Mouse (Mus musculus) embryonic facial prominence, embryonic 15.5 days (tissue): ENCODE measurements around the gene Aldoart2. TPM values are rescaled to one million over a fixed set of nuclear protein-coding genes. Genes with fewer than 3 reads are reported as not detected.
"Not testable (repeated sequence)": the region's sequence is repeated elsewhere in the genome, so short reads cannot be mapped to it uniquely, and the experiment has no call there.

ENCODE experiments used
- ATAC-seq: fragments of 200-750 bp; cut with Nextera tagmentation; 2 replicates; pipeline ENCODE4 v1.8.0; 2017; ENCODE audit warnings: low read depth, moderate TSS enrichment; ENCODE audit not compliant: insufficient number of reproducible peaks, low FRiP score, low TSS enrichment
- H3K27ac ChIP-seq: fragments of 300-500 bp; sonication (generic); replicated peaks from 2 replicates; pipeline ENCODE4 v1.5.1; 2015; ENCODE audit warnings: mild to moderate bottlenecking, inconsistent platforms
- H3K27me3 ChIP-seq: fragments of 300-500 bp; sonication (generic); 2 replicates; pipeline ENCODE4 v1.6.1; 2015; ENCODE audit warnings: inconsistent platforms
- H3K36me3 ChIP-seq: fragments of 300-500 bp; sonication (generic); 2 replicates; pipeline ENCODE4 v1.6.1; 2015; ENCODE audit warnings: mild to moderate bottlenecking, inconsistent platforms
- H3K4me1 ChIP-seq: fragments of 300-500 bp; sonication (generic); 2 replicates; pipeline ENCODE4 v1.6.1; 2015; ENCODE audit warnings: inconsistent platforms
- H3K4me2 ChIP-seq: fragments of 300-500 bp; sonication (generic); replicated peaks from 2 replicates; pipeline ENCODE4 v1.6.1; 2015; ENCODE audit warnings: mild to moderate bottlenecking, inconsistent platforms
- H3K4me3 ChIP-seq: fragments of 300-500 bp; sonication (generic); replicated peaks from 2 replicates; pipeline ENCODE4 v1.5.1; 2015; ENCODE audit warnings: mild to moderate bottlenecking, inconsistent platforms
- H3K9ac ChIP-seq: fragments of 300-500 bp; sonication (generic); 2 replicates; pipeline ENCODE4 v1.6.1; 2015; ENCODE audit warnings: inconsistent platforms
- H3K9me3 ChIP-seq: fragments of 300-500 bp; sonication (generic); replicated peaks from 2 replicates; pipeline ENCODE4 v1.6.1; 2016; ENCODE audit warnings: inconsistent platforms
- WGBS: fragments of 180-500 bp; shearing (Covaris S2); methylation state at CpG from one replicate; pipeline ENCODE4 v1.1.7; 2015; 5-methylcytosine and 5-hydroxymethylcytosine counted together
- polyA plus RNA-seq: library from polyadenylated mRNA; unstranded; fragments of >200 nt; fragmentation: Nextera tagmentation; extraction: Ambion mirVana; gene quantifications from 2 replicates; pipeline ENCODE4 v1.2.1, GENCODE M21; 2015

Aldoart2 gene
- polyA plus RNA-seq, result not detected in 2 replicates

DNA sequence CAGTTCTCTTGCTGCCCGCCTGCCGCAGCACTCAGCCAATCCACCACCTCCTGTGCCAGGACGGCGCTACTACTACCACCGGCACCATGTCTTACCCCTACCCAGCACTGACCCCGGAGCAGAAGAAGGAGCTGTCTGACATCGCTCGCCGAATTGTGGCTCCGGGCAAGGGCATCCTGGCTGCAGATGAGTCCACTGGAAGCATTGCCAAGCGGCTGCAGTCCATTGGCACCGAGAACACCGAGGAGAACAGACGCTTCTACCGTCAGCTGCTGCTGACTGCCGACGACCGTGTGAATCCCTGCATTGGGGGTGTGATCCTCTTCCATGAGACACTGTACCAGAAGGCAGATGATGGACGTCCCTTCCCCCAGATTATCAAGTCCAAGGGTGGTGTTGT, at the start of gene Aldoart2:
Gene Aldoart2 (plus strand): TSS at position 34 of the 400 bp plus-strand sequence.
- no peak within 1 kb of the TSS for H3K4me2 ChIP-seq
- no peak within 1 kb of the TSS for H3K9ac ChIP-seq
- H3K36me3 ChIP-seq, result no peaks in the 10 kb centered on the region
- H3K27me3 ChIP-seq, result no peaks in the 10 kb centered on the region
- no peak within 1 kb of the TSS for H3K4me3 ChIP-seq
- no peaks in the 10 kb centered on the region for H3K4me1 ChIP-seq
- H3K27ac ChIP-seq, result no peak within 1 kb of the TSS
- WGBS, result 95% methylated on average over 19 of the region's 19 CpGs
- ATAC-seq, result no peak
- H3K9me3 ChIP-seq, result no peaks in the 10 kb centered on the region

DNA sequence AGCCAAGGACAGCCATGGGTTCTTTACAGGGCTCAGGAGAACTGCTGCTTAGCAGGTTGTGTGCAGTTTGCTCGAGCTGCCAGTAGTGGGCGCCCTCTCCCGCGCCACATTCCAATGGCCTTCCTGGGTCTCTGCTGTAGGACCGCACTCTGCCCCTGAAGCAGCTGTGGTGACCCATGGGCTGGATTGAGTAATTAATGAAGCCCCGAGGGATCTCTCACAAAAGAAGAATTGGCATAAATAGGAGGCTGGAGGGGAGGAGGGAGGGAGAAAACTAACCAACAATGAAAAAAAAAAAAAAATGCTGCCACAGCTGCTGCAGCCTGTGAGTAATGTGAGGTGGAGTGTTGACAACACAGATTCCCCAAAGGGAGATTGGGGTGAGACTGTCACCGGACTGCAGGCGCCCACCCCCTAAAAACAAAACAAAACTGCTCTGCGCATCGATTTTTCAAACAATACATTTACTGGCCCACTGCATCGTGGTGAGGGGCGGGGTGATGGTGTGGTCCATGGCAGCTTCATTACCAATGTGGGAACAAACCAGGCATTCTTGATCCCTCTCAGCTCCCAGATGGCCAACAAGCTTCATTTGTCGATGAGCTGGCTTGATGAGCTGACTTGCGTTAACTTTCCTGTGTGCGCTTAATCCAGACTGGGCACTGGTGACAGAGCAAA, 46.8 kb upstream of the Aldoart2 start:
- no peak for ATAC-seq
- H3K4me1 ChIP-seq, result no peaks in the 10 kb centered on the region
- H3K36me3 ChIP-seq, result no peaks in the 10 kb centered on the region
- H3K4me3 ChIP-seq, result no peak overlapping the region
- no peak overlapping the region for H3K4me2 ChIP-seq
- no peak overlapping the region for H3K27ac ChIP-seq
- H3K9ac ChIP-seq, result no peak overlapping the region
- H3K27me3 ChIP-seq, result no peaks in the 10 kb centered on the region
- no peaks in the 10 kb centered on the region for H3K9me3 ChIP-seq
- WGBS, result 41% methylated on average over 15 of the region's 15 CpGs

DNA sequence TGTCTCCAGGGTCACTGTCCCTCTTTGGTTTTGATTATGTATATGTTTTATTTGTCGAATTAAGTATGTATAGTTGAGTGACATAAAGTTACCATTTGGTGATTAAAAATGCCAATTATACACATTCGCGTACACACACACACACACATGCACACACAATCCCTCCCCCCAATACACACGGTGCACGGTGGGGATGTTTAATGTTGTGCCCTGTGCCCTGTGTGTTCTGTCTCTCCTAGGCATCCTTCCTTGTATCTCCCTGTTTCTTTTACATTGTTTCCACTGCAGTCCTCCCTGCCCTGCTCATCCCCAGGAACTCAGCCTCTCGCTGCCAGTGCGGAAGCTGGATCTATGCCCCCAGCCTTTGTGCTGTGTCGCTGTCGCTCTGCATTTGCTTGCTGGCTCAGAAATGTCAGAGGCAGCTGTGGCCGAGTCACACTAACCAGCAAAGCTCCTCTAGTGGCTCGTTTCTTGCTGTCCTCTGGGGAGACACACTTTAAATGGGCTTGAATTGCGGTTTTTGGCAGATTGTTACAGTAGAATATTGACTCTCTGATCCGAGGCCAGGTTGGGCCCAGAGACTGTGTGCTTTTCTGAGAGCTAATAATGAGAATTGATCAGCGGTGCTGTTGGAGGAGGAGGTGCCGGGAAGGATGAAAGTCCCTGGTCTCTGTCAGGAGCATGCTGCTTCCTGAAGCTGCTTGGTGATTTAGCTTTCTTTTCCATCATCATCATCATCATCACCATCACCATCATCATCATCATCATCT, 37.9 kb upstream of the Aldoart2 start:
- WGBS, result 59% methylated on average over 15 of the region's 15 CpGs
- Histone ChIP-seq H3K4me3 (no peak overlapping the region), H3K27ac (no peak overlapping the region), H3K9ac (no peak overlapping the region), H3K9me3 (no peaks in the 10 kb centered on the region), H3K4me2 (no peak overlapping the region), H3K4me1 (no peaks in the 10 kb centered on the region), H3K27me3 (no peaks in the 10 kb centered on the region), H3K36me3 (no peaks in the 10 kb centered on the region)
- no peak for ATAC-seq

DNA sequence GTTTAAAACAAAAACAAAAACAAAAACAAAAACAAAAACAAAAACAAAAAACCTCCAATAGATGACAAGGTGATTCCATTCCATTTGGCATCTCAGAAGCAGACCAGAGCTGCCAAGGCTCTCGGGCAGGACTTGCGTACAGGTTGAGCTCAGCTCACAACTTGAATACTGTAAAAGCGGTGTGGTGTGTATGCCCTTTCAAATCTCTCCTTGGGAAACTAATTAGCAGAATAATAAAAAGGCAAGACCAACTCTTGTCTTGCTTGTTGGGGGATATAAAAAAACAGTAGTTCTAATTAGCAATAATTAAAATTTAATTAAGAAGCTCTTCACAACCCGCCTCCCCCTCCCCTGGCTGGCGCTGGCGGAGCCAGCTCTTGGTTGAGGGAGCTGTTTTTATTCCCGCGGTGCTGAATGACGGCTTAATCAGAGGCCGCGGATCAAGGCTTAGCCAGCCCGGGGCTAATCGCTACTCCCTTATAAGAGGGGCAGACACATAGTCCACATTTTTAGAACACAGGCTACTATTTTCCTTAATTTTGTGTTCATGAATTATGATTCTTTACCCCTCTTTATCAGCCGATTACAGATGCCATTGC, 28.4 kb upstream of the Aldoart2 start:
- Histone ChIP-seq H3K27ac (no peak overlapping the region), H3K4me3 (no peak overlapping the region), H3K4me2 (no peak overlapping the region), H3K9ac (no peak overlapping the region), H3K36me3 (no peaks in the 10 kb centered on the region), H3K9me3 (no peaks in the 10 kb centered on the region), H3K4me1 (no peaks in the 10 kb centered on the region), H3K27me3 (peaks cover 17% of the 10 kb centered on the region)
- WGBS, result 7% methylated on average over 14 of the region's 14 CpGs
- no peak for ATAC-seq

DNA sequence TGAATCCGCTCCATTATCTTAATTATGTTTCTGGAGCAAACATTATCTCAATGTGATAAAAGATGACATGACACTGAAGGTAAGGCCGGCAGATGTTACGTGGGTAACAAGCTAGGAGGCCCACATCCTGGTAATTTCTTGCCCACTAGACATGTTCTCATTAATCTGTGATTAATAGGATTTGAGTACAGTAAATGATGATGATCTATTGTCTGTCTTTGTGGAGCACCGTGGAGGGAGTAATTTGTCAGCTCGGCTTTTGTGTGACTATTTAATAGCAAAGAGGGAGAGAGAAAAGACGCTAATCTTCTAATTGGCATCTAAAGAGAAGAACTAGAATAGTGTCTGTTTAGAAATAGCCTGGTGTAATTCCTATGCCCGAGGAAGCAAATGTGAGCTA, 27.3 kb upstream of the Aldoart2 start:
- H3K36me3 ChIP-seq, result no peaks in the 10 kb centered on the region
- no peak for ATAC-seq
- WGBS, result 58% methylated on average over 7 of the region's 7 CpGs

DNA sequence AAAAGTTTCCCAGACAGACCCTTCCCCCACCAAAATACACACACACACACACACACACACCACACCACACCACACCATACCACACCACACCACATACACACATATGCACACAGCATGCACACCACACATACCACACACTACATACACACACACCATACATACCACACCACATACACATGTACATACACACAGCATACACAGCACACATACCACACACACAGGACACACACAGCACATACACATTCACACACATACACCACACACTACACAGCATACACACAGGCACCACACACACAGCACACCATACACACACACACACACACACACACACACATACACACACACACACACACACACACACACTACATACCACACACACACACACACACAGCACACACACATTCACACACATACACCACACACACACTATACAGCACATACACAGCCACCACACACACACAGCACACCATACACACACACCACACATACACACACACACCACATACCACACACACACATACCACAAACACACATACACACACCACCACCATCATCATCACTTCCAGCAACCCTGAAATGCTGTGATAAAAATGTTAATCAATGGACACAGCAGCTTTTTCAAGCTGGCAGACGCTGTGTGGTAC, 26.6 kb upstream of the Aldoart2 start:
- H3K4me3 ChIP-seq, result no peak overlapping the region
- 72% methylated on average over 1 of the region's 1 CpGs for WGBS
- H3K4me1 ChIP-seq, result no peaks in the 10 kb centered on the region
- no peak overlapping the region for H3K4me2 ChIP-seq
- H3K36me3 ChIP-seq, result no peaks in the 10 kb centered on the region
- H3K27me3 ChIP-seq, result peaks cover 17% of the 10 kb centered on the region
- H3K9me3 ChIP-seq, result no peaks in the 10 kb centered on the region
- no peak overlapping the region for H3K9ac ChIP-seq
- peak; percentile 81 for ATAC-seq
- no peak overlapping the region for H3K27ac ChIP-seq

More for the DNA sequence above, 27.3 kb upstream of the Aldoart2 start:
- no peak overlapping the region for H3K4me3 ChIP-seq
- H3K4me2 ChIP-seq, result no peak overlapping the region
- no peak overlapping the region for H3K9ac ChIP-seq
- H3K27ac ChIP-seq, result no peak overlapping the region
- no peaks in the 10 kb centered on the region for H3K9me3 ChIP-seq
- peaks cover 17% of the 10 kb centered on the region for H3K27me3 ChIP-seq
- H3K4me1 ChIP-seq, result no peaks in the 10 kb centered on the region

DNA sequence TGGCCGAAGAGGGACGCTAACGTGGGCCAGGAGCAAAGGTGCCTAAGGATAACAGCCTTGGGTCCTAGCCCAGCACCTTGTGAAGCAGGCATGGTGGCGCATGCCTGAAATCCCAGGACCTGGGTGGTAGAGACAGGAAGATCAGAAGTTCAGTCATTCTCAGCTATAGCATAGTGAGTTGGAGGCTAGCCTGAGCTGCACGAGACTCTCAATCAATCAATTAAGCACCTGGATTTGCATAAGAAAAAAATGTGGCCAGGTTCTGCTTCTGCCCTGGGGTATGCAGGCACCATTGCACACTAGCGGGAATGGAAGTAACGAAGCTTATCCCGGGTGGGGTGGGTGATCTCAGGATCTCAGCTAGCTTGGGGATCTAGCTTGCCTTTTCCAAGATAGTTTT, 25.9 kb upstream of the Aldoart2 start:
- Histone ChIP-seq H3K9ac (no peak overlapping the region), H3K4me3 (no peak overlapping the region), H3K9me3 (no peaks in the 10 kb centered on the region), H3K4me1 (no peaks in the 10 kb centered on the region), H3K36me3 (no peaks in the 10 kb centered on the region), H3K4me2 (no peak overlapping the region), H3K27me3 (peaks cover 17% of the 10 kb centered on the region), H3K27ac (no peak overlapping the region)
- ATAC-seq, result no peak
- 47% methylated on average over 8 of the region's 8 CpGs for WGBS

DNA sequence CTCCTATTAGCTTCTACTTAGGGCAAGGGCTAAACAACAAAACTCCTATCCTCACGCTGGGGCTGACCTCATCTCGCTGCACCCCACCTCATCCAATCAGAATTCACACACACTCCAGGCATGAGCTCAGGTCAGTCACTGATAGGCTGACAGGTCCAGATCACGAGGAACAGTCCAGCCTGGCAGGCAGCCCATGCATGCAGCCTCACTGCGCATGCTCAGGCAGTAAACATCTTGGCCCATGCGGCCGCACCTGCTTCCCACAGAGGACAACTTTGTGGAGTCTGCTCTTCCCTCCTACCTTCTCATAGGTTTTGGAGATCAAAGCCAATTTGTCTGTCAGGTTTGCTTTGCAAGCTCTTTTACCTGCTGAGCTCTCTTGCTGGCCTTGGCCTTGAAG, 10.1 kb upstream of the Aldoart2 start:
- not testable (repeated sequence) for ATAC-seq, H3K27ac ChIP-seq, H3K27me3 ChIP-seq, H3K4me1 ChIP-seq, H3K36me3 ChIP-seq, H3K9ac ChIP-seq, H3K4me2 ChIP-seq, H3K9me3 ChIP-seq, H3K4me3 ChIP-seq
- WGBS, result 75% methylated on average over 6 of the region's 6 CpGs

DNA sequence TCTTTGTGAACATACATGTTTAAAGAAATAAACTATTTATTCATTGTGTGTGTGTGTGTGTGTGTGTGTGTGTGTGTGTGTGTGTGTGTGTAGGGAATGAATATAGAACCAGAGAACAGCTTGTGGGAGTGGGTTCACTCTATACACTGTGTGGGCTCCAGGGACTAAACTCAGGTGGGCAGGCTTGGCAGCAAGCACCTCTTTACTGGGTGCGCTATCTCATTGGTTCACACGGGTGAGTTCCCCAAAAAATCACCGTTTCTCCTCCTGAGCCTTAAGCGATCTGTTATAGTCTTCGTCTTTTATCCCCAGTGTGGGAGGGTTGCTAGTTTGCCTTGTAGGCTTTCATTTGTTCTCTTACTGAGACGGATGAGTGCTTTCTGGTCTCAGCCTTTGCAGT, 7.2 kb upstream of the Aldoart2 start:
- WGBS, result 74% methylated on average over 6 of the region's 6 CpGs
- Histone ChIP-seq H3K4me2 (no peak overlapping the region), H3K9me3 (no peaks in the 10 kb centered on the region), H3K9ac (no peak overlapping the region), H3K27me3 (no peaks in the 10 kb centered on the region), H3K27ac (no peak overlapping the region), H3K36me3 (no peaks in the 10 kb centered on the region), H3K4me1 (no peaks in the 10 kb centered on the region), H3K4me3 (no peak overlapping the region)
- ATAC-seq, result no peak

DNA sequence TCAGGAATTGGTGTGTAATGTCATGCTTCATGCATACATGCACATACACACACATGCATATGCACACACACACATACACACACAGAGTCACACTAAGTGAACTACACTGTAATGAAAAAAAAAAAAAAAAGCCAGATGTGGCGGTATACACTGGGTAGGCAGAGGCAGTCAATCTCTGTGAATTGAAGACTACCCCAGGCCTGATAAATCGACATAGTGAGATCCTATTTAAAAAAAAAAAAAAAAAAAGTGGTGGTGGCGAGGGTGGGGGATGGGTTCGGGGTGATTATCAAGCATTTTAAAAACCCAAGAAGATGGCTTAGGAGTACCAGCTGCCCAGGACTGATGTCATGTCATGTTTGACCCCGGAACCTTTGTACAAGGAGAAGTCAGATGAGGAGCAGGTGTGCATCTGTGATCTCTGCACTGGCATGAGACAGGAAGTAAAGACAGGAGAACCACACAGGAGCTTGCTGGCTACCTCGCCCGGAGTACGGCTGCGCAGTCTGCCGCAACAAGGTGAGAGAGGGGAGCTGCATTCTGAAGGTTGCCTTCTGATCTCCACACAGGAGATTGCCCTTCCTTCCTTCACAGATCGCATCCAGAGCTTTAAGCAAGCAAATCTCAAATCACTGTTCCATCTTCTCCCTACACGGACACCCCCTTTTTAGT, 5.7 kb upstream of the Aldoart2 start:
- no peaks in the 10 kb centered on the region for H3K9me3 ChIP-seq
- no peaks in the 10 kb centered on the region for H3K36me3 ChIP-seq
- no peaks in the 10 kb centered on the region for H3K27me3 ChIP-seq
- H3K4me1 ChIP-seq, result no peaks in the 10 kb centered on the region
- no peak overlapping the region for H3K9ac ChIP-seq
- H3K4me3 ChIP-seq, result no peak overlapping the region
- no peak for ATAC-seq
- H3K4me2 ChIP-seq, result no peak overlapping the region
- WGBS, result 79% methylated on average over 12 of the region's 12 CpGs
- no peak overlapping the region for H3K27ac ChIP-seq
